Mouse (Mus musculus) midbrain, embryonic 10.5 days (tissue): Measurements from ENCODE around the gene Tmem86a. TPM values are rescaled to one million over a fixed set of nuclear protein-coding genes. Genes with fewer than 3 reads are reported as not detected.
A peak's percentile ranks its signal among the peaks of the same experiment; 100 is the strongest.
"Not testable (repeated sequence)": the region's sequence is repeated elsewhere in the genome, so short reads cannot be mapped to it uniquely, and the experiment has no call there.

Source experiments
- DNase-seq: peaks from one replicate; pipeline ENCODE4 v3.0.0-alpha.2; 2017; ENCODE audit warnings: low spot score
- H3K27ac ChIP-seq: fragments of 300-500 bp; sonication (generic); replicated peaks from 2 replicates; pipeline ENCODE4 v1.5.1; 2016; ENCODE audit warnings: mild to moderate bottlenecking
- H3K27me3 ChIP-seq: fragments of 300-500 bp; sonication (generic); 2 replicates; pipeline ENCODE4 v1.6.1; 2016; ENCODE audit warnings: low read depth, mild to moderate bottlenecking; ENCODE audit not compliant: poor library complexity, severe bottlenecking
- H3K36me3 ChIP-seq: fragments of 300-500 bp; sonication (generic); 2 replicates; pipeline ENCODE4 v1.6.1; 2016; ENCODE audit warnings: mild to moderate bottlenecking, moderate library complexity
- H3K4me1 ChIP-seq: fragments of 300-500 bp; sonication (generic); 2 replicates; pipeline ENCODE4 v1.6.1; 2016
- H3K4me3 ChIP-seq: fragments of 300-500 bp; sonication (generic); 2 replicates; pipeline ENCODE4 v1.5.1; 2016; ENCODE audit warnings: mild to moderate bottlenecking, moderate library complexity
- H3K9me3 ChIP-seq: fragments of 300-500 bp; sonication (generic); replicated peaks from 2 replicates; pipeline ENCODE4 v1.6.1; 2016; ENCODE audit warnings: mild to moderate bottlenecking
- WGBS: fragments of 180-500 bp; shearing (Covaris S2); methylation state at CpG from one replicate; pipeline ENCODE4 v1.1.7; 2016; 5-methylcytosine and 5-hydroxymethylcytosine counted together
- polyA plus RNA-seq: library from polyadenylated mRNA; unstranded; fragments of >200 nt; fragmentation: Nextera tagmentation; extraction: Ambion mirVana; gene quantifications from 2 replicates; pipeline ENCODE4 v1.2.1, GENCODE M21; 2016

Tmem86a gene
- polyA plus RNA-seq, 1 experiment from 2014 or later = 12.5 TPM

- Histone ChIP-seq H3K9me3 (no peaks in the 10 kb centered on the region), H3K4me1 (peaks cover 23% of the 10 kb centered on the region), H3K36me3 (no peaks in the 10 kb centered on the region), H3K4me3 (no peak overlapping the region), H3K27ac (no peak overlapping the region), H3K27me3 (no peaks in the 10 kb centered on the region)
- no peak for DNase-seq
- 80% methylated on average over 3 of the region's 3 CpGs for WGBS
These were observed 33.8 kb upstream of the Tmem86a start for GRCm38 (mm10) chr7:47016602-47017001.

DNA sequence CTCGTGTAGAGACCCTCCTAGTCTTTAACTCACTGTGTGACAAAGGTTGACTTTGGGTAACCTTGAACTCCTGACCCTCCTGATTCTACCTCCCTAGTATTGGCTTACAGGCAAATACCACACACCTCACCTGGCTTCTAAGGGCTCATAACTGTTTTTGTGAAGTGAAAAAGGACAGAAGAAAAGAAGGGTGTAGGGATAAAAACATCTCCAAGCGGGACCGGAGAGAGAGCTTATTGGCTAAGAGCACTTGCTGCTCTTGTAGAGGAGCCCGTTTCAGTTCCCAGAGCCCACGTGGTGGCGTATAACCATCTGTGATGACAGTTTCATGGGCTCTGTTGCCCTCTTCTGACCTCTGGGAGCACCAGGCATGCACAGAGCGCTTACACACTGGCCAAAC lies 33.3 kb upstream of the Tmem86a start:
- no peak overlapping the region for H3K4me3 ChIP-seq
- H3K27me3 ChIP-seq = no peaks in the 10 kb centered on the region
- DNase-seq = no peak
- H3K4me1 ChIP-seq = peaks cover 23% of the 10 kb centered on the region
- H3K36me3 ChIP-seq = no peaks in the 10 kb centered on the region
- WGBS = 78% methylated on average over 7 of the region's 7 CpGs
- H3K27ac ChIP-seq = no peak overlapping the region
- H3K9me3 ChIP-seq = no peaks in the 10 kb centered on the region

- H3K27me3 ChIP-seq = no peaks in the 10 kb centered on the region
- WGBS = 68% methylated on average over 5 of the region's 5 CpGs
- H3K27ac ChIP-seq = no peak overlapping the region
- H3K36me3 ChIP-seq = no peaks in the 10 kb centered on the region
- H3K9me3 ChIP-seq = no peaks in the 10 kb centered on the region
- peaks cover 16% of the 10 kb centered on the region for H3K4me1 ChIP-seq
- DNase-seq = no peak
- H3K4me3 ChIP-seq = no peak overlapping the region
These were observed 30.8 kb upstream of the Tmem86a start for GRCm38 (mm10) chr7:47019641-47020040.

DNA sequence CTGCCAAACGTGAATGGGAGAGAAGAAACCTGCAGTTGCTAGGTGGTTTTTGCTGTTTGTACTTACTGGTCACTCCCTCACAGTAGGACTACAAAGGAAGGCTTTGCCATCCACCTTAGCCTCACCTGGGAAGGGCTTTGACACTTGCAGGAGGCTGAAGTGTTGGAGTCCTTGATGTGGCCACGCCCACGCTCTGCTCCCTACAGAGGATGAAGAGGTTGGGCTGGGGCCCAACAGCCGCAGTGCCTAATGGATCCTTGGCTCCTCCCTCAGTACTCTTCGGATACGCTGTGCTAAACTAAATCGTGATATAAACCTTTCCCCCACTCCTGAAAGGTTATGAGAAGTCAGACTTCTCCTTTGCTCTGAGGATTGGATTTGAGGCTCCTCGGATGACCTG lies 29.4 kb upstream of the Tmem86a start:
- H3K4me3 ChIP-seq = no peak overlapping the region
- H3K36me3 ChIP-seq = no peaks in the 10 kb centered on the region
- 16% methylated on average over 8 of the region's 8 CpGs for WGBS
- no peak for DNase-seq
- peaks cover 5% of the 10 kb centered on the region; the same call in 1 of the 2 replicates for H3K4me1 ChIP-seq
- H3K9me3 ChIP-seq = no peaks in the 10 kb centered on the region
- H3K27me3 ChIP-seq = no peaks in the 10 kb centered on the region
- no peak overlapping the region for H3K27ac ChIP-seq

- no peak for DNase-seq
- WGBS = 78% methylated on average over 8 of the region's 8 CpGs
- H3K4me1 ChIP-seq = peaks cover 5% of the 10 kb centered on the region; the same call in 1 of the 2 replicates
- no peak overlapping the region for H3K4me3 ChIP-seq
- H3K27me3 ChIP-seq = no peaks in the 10 kb centered on the region
- no peaks in the 10 kb centered on the region for H3K36me3 ChIP-seq
- H3K9me3 ChIP-seq = no peaks in the 10 kb centered on the region
- no peak overlapping the region for H3K27ac ChIP-seq
These were observed 27.9 kb upstream of the Tmem86a start for GRCm38 (mm10) chr7:47022482-47022881.

GRCm38 (mm10) chr7:47023530-47023929 lies 26.9 kb upstream of the Tmem86a start:
- peak; percentile 74 for DNase-seq
- H3K4me1 ChIP-seq = peaks cover 5% of the 10 kb centered on the region; the same call in 1 of the 2 replicates
- H3K27me3 ChIP-seq = no peaks in the 10 kb centered on the region
- H3K4me3 ChIP-seq = no peak overlapping the region
- H3K9me3 ChIP-seq = no peaks in the 10 kb centered on the region
- H3K27ac ChIP-seq = no peak overlapping the region
- 21% methylated on average over 6 of the region's 6 CpGs for WGBS
- H3K36me3 ChIP-seq = no peaks in the 10 kb centered on the region

GRCm38 (mm10) chr7:47024454-47024853 lies 25.9 kb upstream of the Tmem86a start:
- H3K36me3 ChIP-seq = no peaks in the 10 kb centered on the region
- WGBS = 93% methylated on average over 7 of the region's 7 CpGs

GRCm38 (mm10) chr7:47025429-47025828 lies 25.0 kb upstream of the Tmem86a start:
- Histone ChIP-seq H3K27me3 (no peaks in the 10 kb centered on the region), H3K27ac (no peak overlapping the region), H3K4me1 (no peaks in the 10 kb centered on the region), H3K9me3 (no peaks in the 10 kb centered on the region), H3K36me3 (no peaks in the 10 kb centered on the region), H3K4me3 (no peak overlapping the region)
- no peak for DNase-seq
- WGBS = 87% methylated on average over 9 of the region's 9 CpGs

More at GRCm38 (mm10) chr7:47024454-47024853, 25.9 kb upstream of the Tmem86a start:
- Histone ChIP-seq H3K4me1 (peaks cover 5% of the 10 kb centered on the region; the same call in 1 of the 2 replicates), H3K27me3 (no peaks in the 10 kb centered on the region), H3K9me3 (no peaks in the 10 kb centered on the region), H3K27ac (no peak overlapping the region), H3K4me3 (no peak overlapping the region)
- no peak for DNase-seq

GRCm38 (mm10) chr7:47026899-47027298 lies 23.5 kb upstream of the Tmem86a start:
- H3K27ac ChIP-seq, DNase-seq, H3K27me3 ChIP-seq, H3K4me1 ChIP-seq, H3K9me3 ChIP-seq, H3K4me3 ChIP-seq, H3K36me3 ChIP-seq: not testable (repeated sequence)
- 90% methylated on average over 3 of the region's 3 CpGs for WGBS

DNA sequence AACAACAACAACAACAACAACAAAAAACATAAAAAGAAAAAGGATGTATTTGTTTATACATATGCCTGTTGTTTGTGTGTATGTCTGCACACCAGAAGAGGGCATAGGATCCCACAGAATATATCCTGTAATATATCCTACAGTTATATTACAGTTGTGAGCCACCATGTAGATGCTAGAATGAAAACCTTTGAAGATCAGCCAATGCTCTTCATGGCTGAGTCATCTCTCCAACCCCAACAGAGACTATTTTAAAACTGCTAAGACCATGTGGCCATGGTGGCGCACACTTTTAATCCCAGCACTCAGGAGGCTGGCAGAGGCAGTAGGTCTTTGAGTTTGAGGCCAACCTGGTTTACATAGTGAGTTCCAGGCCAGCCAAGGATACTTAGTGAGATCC lies 22.9 kb upstream of the Tmem86a start:
- H3K4me1 ChIP-seq = no peaks in the 10 kb centered on the region
- no peak for DNase-seq
- H3K9me3 ChIP-seq = no peaks in the 10 kb centered on the region
- H3K27me3 ChIP-seq = no peaks in the 10 kb centered on the region
- H3K36me3 ChIP-seq = no peaks in the 10 kb centered on the region
- no peak overlapping the region for H3K4me3 ChIP-seq
- 95% methylated on average over 1 of the region's 1 CpGs for WGBS
- no peak overlapping the region for H3K27ac ChIP-seq

- no peak overlapping the region for H3K4me3 ChIP-seq
- no peaks in the 10 kb centered on the region for H3K4me1 ChIP-seq
- no peak for DNase-seq
- H3K9me3 ChIP-seq = no peaks in the 10 kb centered on the region
- no peak overlapping the region for H3K27ac ChIP-seq
- 90% methylated on average over 9 of the region's 9 CpGs for WGBS
- no peaks in the 10 kb centered on the region for H3K36me3 ChIP-seq
- H3K27me3 ChIP-seq = no peaks in the 10 kb centered on the region
These were observed 19.7 kb upstream of the Tmem86a start for GRCm38 (mm10) chr7:47030517-47031193.

DNA sequence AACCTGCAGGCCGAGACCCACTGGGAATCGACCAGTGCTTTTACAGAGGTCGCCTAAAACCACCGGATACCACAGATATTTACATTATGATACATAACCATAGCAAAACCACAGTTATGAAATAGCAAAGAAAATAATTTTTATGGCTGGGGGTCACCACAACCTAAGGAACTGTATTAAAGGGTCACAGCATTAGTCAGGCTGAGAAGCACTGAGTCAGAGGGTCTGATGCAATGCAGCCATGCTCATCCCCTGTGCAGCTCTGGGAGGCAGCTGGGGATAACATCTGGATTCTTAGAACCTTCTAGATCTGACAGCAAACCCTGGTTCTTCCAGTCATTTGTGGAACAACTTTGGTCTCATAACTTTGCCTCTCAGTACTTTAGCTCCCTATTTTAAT lies 19.0 kb upstream of the Tmem86a start:
- H3K4me1 ChIP-seq = no peaks in the 10 kb centered on the region
- 88% methylated on average over 4 of the region's 4 CpGs for WGBS
- H3K36me3 ChIP-seq = no peaks in the 10 kb centered on the region
- H3K27me3 ChIP-seq = no peaks in the 10 kb centered on the region
- H3K9me3 ChIP-seq = no peaks in the 10 kb centered on the region
- H3K4me3 ChIP-seq = no peak overlapping the region
- H3K27ac ChIP-seq = no peak overlapping the region
- no peak for DNase-seq

GRCm38 (mm10) chr7:47034785-47035384 lies 15.5 kb upstream of the Tmem86a start:
- H3K9me3 ChIP-seq = no peaks in the 10 kb centered on the region
- WGBS = 88% methylated on average over 4 of the region's 4 CpGs

More at GRCm38 (mm10) chr7:47034785-47035384, 15.5 kb upstream of the Tmem86a start:
- Histone ChIP-seq H3K4me1 (no peaks in the 10 kb centered on the region), H3K27ac (no peak overlapping the region), H3K27me3 (no peaks in the 10 kb centered on the region), H3K36me3 (no peaks in the 10 kb centered on the region), H3K4me3 (no peak overlapping the region)
- DNase-seq = no peak
